Mouse (Mus musculus) intestine, embryonic 16.5 days (tissue): ENCODE measurements around the gene Mpig6b. TPM values are rescaled to one million over a fixed set of nuclear protein-coding genes. Genes with fewer than 3 reads are reported as not detected.

Source experiments
- ATAC-seq: fragments of 200-750 bp; cut with Nextera tagmentation; 2 replicates; pipeline ENCODE4 v1.8.0; 2017; ENCODE audit warnings: moderate TSS enrichment, moderate library complexity
- H3K27ac ChIP-seq: fragments of 300-500 bp; sonication (generic); 2 replicates; pipeline ENCODE4 v1.5.1; 2014; ENCODE audit warnings: mild to moderate bottlenecking, low read length
- H3K27me3 ChIP-seq: fragments of 300-500 bp; sonication (generic); replicated peaks from 2 replicates; pipeline ENCODE4 v1.6.1; 2014; ENCODE audit warnings: low read length, control low read depth, mixed read lengths; ENCODE audit not compliant: control insufficient read depth, insufficient read depth
- H3K36me3 ChIP-seq: fragments of 300-500 bp; sonication (generic); 2 replicates; pipeline ENCODE4 v1.6.1; 2014; ENCODE audit warnings: low read length, control low read depth; ENCODE audit not compliant: control insufficient read depth, insufficient read depth
- H3K4me1 ChIP-seq: fragments of 300-500 bp; sonication (generic); 2 replicates; pipeline ENCODE4 v1.6.1; 2014; ENCODE audit warnings: low read length, control low read depth, mixed read lengths; ENCODE audit not compliant: control insufficient read depth, insufficient read depth
- H3K4me2 ChIP-seq: fragments of 300-500 bp; sonication (generic); 2 replicates; pipeline ENCODE4 v1.6.1; 2014; ENCODE audit warnings: low read depth, low read length, control low read depth
- H3K4me3 ChIP-seq: fragments of 300-500 bp; sonication (generic); 2 replicates; pipeline ENCODE4 v1.5.1; 2014; ENCODE audit warnings: mild to moderate bottlenecking, low read length
- H3K9ac ChIP-seq: fragments of 300-500 bp; sonication (generic); 2 replicates; pipeline ENCODE4 v1.6.1; 2014; ENCODE audit warnings: low read depth, low read length
- H3K9me3 ChIP-seq: fragments of 300-500 bp; sonication (generic); 2 replicates; pipeline ENCODE4 v1.6.1; 2016; ENCODE audit warnings: low read length, control low read depth; ENCODE audit not compliant: control insufficient read depth
- WGBS: fragments of 180-500 bp; shearing (Covaris S2); extraction: QIAGEN DNeasy Blood & Tissue Kit; methylation state at CpG from one replicate; pipeline ENCODE4 v1.1.7; 2014; 5-methylcytosine and 5-hydroxymethylcytosine counted together
- polyA plus RNA-seq: library from polyadenylated mRNA; unstranded; fragments of >200 nt; fragmentation: Nextera tagmentation; extraction: Ambion mirVana; gene quantifications from 2 replicates; pipeline ENCODE4 v1.2.1, GENCODE M21; 2015

Gene Mpig6b
- polyA plus RNA-seq, 1 experiment from 2014 or later, result 0.40 TPM

DNA sequence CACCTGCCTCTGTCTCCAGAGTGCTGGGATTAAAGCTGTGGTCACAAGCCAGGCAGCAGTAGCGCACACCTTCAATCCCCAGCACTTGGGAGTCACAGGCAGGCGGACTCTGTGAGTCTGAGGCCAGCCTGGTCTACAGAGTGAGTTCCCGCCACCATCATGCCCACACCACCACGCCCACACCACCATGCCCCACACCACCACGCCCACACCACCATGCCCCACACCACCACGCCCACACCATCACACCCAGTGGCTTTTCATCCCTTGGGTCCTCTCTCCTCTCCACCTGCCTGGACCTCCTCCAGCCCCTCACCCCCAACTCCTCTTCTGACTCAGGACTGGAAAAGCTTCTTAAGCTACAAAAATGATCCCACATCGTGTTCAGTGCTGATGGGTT lies 34.1 kb downstream of the Mpig6b start:
- Histone ChIP-seq H3K36me3 (no peaks in the 10 kb centered on the region), H3K4me3 (no peak overlapping the region), H3K4me2 (no peak overlapping the region), H3K9me3 (no peaks in the 10 kb centered on the region), H3K9ac (no peak overlapping the region), H3K27me3 (no peaks in the 10 kb centered on the region), H3K27ac (no peak overlapping the region), H3K4me1 (peaks cover 5% of the 10 kb centered on the region; the same call in 1 of the 2 replicates)
- WGBS, result 85% methylated on average over 7 of the region's 7 CpGs
- ATAC-seq, result no peak

DNA sequence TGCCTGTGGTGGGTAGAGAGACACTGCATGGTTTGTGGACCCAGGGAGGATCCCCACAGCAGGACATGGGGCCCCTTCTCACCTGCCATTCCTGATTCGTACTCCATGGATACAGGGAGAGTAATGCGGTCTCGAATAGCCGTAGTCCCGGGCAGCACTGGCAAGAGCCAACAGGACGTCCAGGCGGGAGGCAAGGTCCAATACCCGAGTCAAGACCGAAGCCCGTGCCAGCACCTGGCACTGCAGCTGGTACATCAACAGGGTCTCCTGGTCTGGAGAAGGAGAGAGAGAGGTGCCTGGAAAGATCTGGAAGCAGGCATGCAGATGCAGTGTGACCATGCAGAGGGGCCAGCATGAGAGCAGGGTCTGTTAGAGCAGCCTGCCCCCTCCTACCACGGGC lies 34.7 kb downstream of the Mpig6b start:
- ATAC-seq, result no peak
- H3K4me1 ChIP-seq, result peaks cover 5% of the 10 kb centered on the region; the same call in 1 of the 2 replicates
- no peak overlapping the region for H3K4me2 ChIP-seq
- no peak overlapping the region for H3K9ac ChIP-seq
- WGBS, result 90% methylated on average over 11 of the region's 11 CpGs
- no peaks in the 10 kb centered on the region for H3K9me3 ChIP-seq
- no peak overlapping the region for H3K4me3 ChIP-seq
- H3K36me3 ChIP-seq, result no peaks in the 10 kb centered on the region
- no peak overlapping the region for H3K27ac ChIP-seq
- H3K27me3 ChIP-seq, result no peaks in the 10 kb centered on the region

DNA sequence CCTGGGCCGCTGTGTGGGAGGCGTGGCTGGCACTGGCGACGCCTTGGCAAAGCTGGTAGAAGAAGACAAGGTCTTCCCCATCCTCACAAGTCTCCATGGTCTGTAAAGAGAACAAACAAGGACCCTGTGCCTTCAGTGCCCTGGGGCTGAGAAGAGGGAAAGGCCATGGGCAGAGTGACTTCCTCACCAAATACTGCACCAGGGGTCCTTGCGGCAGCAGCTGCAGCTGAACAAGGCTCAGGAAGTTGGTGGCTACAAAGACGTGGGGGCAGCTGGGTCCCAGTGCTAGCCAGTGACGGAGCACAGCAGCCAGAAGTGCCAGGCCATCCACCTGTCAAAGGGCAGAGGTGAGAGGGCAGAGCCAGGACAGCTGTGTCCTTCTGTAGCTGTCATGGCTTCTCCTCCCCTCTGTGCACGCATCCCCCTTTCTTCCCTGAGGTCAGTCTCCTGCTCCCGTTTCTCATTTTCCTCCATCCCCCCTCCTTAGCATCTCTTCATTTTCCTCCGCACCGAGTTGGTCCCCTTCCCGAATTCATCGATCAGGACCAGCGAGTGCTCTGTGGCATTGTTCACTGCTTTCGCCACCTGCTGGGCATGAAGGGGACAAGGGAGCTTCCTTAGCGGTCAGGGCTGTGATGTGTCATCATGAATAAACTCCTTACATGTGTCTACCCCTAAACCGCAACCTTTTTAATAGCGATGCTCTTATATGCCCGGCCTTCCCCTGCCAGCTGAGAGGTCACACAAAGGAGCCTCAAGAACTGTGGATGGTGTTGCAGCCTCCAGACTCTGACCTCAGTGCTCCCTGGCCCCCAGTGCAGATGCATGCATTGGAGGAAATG lies 36.1 kb downstream of the Mpig6b start:
- H3K27ac ChIP-seq, result no peak overlapping the region
- H3K27me3 ChIP-seq, result no peaks in the 10 kb centered on the region
- H3K4me2 ChIP-seq, result no peak overlapping the region
- H3K36me3 ChIP-seq, result no peaks in the 10 kb centered on the region
- peak overlapping the region; percentile 40 for H3K9ac ChIP-seq
- H3K9me3 ChIP-seq, result no peaks in the 10 kb centered on the region
- WGBS, result 38% methylated on average over 19 of the region's 19 CpGs
- H3K4me3 ChIP-seq, result no peak overlapping the region
- no peak for ATAC-seq
- peaks cover 5% of the 10 kb centered on the region for H3K4me1 ChIP-seq

DNA sequence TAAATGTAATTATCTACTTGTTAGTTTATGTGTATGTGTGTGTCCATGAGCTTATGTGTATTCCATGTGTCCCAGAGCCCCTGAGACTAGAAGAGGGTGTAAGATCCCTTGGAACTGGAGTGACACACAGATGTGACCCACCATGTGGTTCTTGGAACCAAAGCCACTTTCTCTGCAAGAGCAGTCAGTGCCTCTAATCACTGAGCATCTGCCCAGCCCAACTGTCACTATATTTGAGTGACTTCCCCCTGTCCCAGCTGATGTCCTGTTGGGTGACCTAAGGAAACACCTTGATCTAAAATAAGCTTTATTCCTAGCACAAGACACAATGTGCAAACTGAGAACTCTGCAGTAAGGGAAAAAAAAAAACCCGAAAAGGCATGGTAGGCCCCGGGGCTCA lies 37.7 kb downstream of the Mpig6b start:
- Histone ChIP-seq H3K27me3 (no peaks in the 10 kb centered on the region), H3K4me2 (no peak overlapping the region), H3K9me3 (no peaks in the 10 kb centered on the region), H3K36me3 (no peaks in the 10 kb centered on the region), H3K9ac (no peak overlapping the region), H3K4me3 (no peak overlapping the region), H3K27ac (no peak overlapping the region), H3K4me1 (peaks cover 15% of the 10 kb centered on the region)
- WGBS, result 80% methylated on average over 2 of the region's 2 CpGs
- ATAC-seq, result no peak

DNA sequence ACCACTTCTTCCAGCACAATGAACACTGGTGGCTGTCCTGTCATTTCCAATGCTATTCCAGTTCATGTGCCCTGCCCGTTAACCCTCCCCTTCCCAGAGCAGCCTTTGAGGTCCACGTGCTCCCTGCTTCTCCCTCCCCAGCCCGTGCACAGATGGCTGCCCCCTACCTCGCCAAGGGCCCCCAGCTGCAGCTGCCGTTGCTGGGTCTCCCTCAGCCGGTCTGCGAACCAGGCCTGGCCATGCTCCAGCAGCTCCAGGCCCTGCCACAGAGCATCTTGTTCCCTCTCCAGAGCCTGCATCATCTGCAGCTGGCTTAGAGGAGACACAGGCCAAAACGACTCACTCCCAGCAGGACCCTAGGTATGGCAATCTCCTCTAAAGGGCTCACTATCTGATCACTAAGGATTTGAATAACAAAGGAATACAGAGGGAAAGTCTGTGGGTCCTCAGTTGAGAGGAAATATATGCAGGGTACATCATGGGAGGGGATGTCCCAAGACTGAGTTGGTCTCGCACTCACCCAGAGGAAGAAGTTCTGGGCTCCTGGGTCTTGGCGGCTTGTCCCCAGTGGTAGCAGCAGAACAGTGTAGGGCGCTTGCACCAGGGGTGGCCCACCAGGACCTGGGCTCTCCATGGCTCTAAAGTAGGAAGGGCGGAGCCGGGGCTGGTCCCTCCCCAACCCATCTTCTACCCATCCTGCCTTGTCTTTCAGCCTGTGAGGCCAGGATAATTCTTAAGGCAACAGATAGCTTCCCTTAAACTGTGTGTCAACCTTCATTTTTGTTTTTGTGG lies 38.5 kb downstream of the Mpig6b start, which contains the start of gene Sapcd1:
Gene Sapcd1 (minus strand): TSS at position 740 of the 792 bp plus-strand sequence.
- Histone ChIP-seq H3K36me3 (no peaks in the 10 kb centered on the region), H3K4me2 (0 out of 2 replicates have a peak within 1 kb of the TSS, but pooled peaks have one; percentile 3), H3K4me1 (peaks cover 15% of the 10 kb centered on the region), H3K27ac (peak within 1 kb of the TSS; percentile 78), H3K27me3 (no peaks in the 10 kb centered on the region), H3K9me3 (no peaks in the 10 kb centered on the region), H3K4me3 (peak within 1 kb of the TSS; percentile 1), H3K9ac (peak within 1 kb of the TSS; percentile 34; the same call in 1 of the 2 replicates)
- peak; percentile 57 for ATAC-seq
- WGBS, result 40% methylated on average over 13 of the region's 13 CpGs

DNA sequence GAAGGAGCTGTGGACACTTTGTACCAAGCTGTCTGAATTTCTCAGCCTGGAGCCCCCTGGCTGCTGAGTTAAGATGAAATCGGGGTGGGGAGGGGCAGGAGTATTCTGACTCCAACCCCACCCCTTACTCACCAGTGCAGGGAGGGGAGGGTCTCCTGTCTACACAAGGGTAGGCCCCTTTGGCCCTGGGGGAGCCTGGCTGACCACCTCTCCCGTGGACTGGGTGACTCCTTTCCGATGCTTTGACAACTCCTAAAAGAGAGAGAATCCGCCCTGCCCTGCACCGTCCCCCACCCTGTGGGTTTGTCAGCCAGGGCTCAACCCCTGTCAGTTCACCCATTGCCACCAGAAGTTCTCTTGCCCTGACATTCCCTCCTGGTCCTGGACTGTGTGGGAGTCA lies 39.8 kb downstream of the Mpig6b start:
- H3K4me3 ChIP-seq, result no peak overlapping the region
- H3K27me3 ChIP-seq, result no peaks in the 10 kb centered on the region
- H3K9me3 ChIP-seq, result no peaks in the 10 kb centered on the region
- H3K27ac ChIP-seq, result no peak overlapping the region
- H3K4me1 ChIP-seq, result peaks cover 25% of the 10 kb centered on the region
- ATAC-seq, result no peak
- no peaks in the 10 kb centered on the region for H3K36me3 ChIP-seq
- WGBS, result 84% methylated on average over 5 of the region's 5 CpGs
- peak overlapping the region; percentile 12; the same call in 1 of the 2 replicates for H3K4me2 ChIP-seq
- H3K9ac ChIP-seq, result 0 out of 2 replicates have a peak overlapping the region, but pooled peaks have one; percentile 29

DNA sequence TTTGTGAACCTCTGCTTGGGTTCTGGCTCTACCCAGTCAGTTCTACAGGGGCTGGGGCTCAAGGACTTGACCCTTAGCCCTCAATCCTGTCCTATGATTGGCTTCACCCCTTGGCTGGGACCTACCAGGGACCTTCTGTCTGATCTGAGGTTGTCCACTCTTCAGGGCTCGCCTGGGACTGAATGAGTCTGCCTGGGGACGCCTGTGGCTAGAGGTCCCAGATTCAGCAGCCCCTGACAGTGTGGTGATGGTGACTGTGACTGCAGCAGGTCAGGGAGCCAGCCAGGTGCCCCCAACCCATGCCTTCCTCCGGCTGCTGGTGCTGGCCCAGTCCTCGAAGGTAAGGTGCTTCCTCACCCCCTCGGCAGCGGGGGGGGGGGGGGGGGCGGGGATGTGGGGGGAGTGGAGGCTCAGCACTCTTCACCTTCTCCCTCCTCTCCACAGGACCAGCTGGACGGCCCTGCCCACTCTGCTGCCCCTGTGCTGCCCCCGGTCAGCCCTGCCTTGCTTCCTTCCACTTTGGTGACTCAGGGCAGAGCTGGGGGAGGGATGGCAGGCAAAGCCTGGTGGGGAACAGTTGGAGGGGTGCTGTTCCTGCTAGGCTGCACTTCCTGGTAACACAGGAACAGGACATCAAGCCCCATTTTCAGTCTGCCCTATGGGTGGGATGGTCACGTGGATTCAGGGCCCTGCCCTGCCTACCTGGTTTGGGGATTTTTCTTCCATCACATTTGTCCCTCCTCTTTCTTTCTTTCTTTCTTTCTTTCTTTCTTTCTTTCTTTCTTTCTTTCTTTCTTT lies 41.1 kb downstream of the Mpig6b start:
- H3K4me1 ChIP-seq, result peaks cover 28% of the 10 kb centered on the region
- no peaks in the 10 kb centered on the region for H3K36me3 ChIP-seq
- 0 out of 2 replicates have a peak overlapping the region, but pooled peaks have one; percentile 41 for H3K9ac ChIP-seq
- H3K27ac ChIP-seq, result no peak overlapping the region
- no peak overlapping the region for H3K4me3 ChIP-seq
- 73% methylated on average over 7 of the region's 10 CpGs for WGBS
- H3K27me3 ChIP-seq, result no peaks in the 10 kb centered on the region
- ATAC-seq, result no peak
- no peaks in the 10 kb centered on the region for H3K9me3 ChIP-seq
- H3K4me2 ChIP-seq, result no peak overlapping the region

DNA sequence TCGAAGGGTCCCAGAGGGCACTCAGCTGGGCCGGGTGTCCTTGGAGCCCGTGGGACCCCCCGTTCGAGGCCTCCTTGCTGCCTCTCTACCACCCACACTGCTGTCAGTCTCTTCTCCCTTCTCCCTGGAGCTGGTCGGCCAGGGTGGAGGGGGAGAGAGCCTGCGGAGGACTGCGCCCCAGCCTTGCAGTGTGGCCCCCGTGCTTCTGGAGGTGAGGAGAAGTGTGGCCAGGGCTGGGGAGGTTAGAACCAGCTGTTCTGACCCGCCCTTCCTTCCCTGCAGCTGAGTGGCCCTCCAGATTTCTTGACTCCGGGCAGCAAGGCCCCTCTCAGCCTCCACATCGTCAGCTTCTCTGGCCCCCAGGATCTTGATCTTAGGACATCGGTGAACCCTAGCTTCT lies 41.7 kb downstream of the Mpig6b start:
- H3K27me3 ChIP-seq, result no peaks in the 10 kb centered on the region
- no peak overlapping the region for H3K4me2 ChIP-seq
- 70% methylated on average over 13 of the region's 13 CpGs for WGBS
- ATAC-seq, result no peak
- H3K4me1 ChIP-seq, result peaks cover 26% of the 10 kb centered on the region
- H3K27ac ChIP-seq, result no peak overlapping the region
- peak overlapping the region; percentile 41; the same call in 1 of the 2 replicates for H3K9ac ChIP-seq
- H3K4me3 ChIP-seq, result no peak overlapping the region
- H3K9me3 ChIP-seq, result no peaks in the 10 kb centered on the region
- H3K36me3 ChIP-seq, result no peaks in the 10 kb centered on the region; the same call in 1 of the 2 replicates
